In the genomic region with DNA sequence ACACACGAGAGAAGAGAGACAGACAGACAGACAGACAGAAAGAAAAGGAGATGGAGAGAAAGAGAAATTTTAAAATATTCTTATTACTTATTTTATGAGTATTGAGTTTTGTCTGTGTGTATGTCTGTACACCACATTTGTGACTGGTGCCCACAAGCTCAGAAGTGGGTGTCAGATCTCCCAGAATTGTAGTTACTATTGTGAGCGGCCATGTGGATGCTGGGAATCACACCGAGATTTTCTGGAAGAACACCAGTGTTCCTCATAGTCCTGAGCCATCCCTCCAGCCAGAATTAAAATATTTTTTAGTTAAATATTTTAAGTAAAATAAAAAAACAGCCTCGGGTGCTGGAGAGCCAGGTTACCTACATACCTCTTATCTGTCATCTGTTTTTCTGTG, we compare ENCODE assay signal across 25 mouse cellular contexts.
"Had no signal": no experiment of that assay in that cellular context is flagged by ENCODE, and none has a peak within 500 bp of the region (broad histone marks: within the 10 kb centered on the region; RNA-seq: fewer than 3 reads in every experiment).

No protein-coding gene starts in this region.

- H3K27ac ChIP-seq: gastrocnemius, adult 2 months; heart, embryonic 10.5 days; hindbrain, embryonic 10.5 days; hindbrain, embryonic 12.5 days; hindbrain, embryonic 14.5 days; intestine, embryonic 15.5 days; layer of hippocampus, adult 2 months; left cerebral cortex, adult 2 months; limb, embryonic 10.5 days; limb, embryonic 12.5 days; liver, embryonic 13.5 days had no signal

- H3K9ac ChIP-seq: heart, embryonic 12.5 days; hindbrain, embryonic 12.5 days; hindbrain, embryonic 14.5 days; intestine, embryonic 15.5 days; limb, embryonic 12.5 days had no signal

- DNase-seq: gastrocnemius, adult 2 months; gastrocnemius, postnatal 10 days; gastrocnemius, postnatal 25 days; heart, adult 18-20 months; heart, postnatal 10 days; heart, postnatal 4 days; kidney, adult 18-20 months; kidney, adult 8-10 months; kidney, postnatal 10 days; kidney, postnatal 25 days; kidney, postnatal 4 days; liver; liver, embryonic 13.5 days had no signal

- H3K4me3 ChIP-seq: gastrocnemius, adult 2 months; heart, embryonic 10.5 days; heart, embryonic 12.5 days; hindbrain, embryonic 10.5 days; hindbrain, embryonic 12.5 days; intestine, embryonic 15.5 days; layer of hippocampus, adult 2 months; left cerebral cortex, adult 2 months; limb, embryonic 10.5 days; limb, embryonic 12.5 days; liver, embryonic 13.5 days had no signal

- ATAC-seq: hindbrain, embryonic 16.5 days; inflammation-experienced regulatory T-cells, adult 6 months had no signal

- H3K36me3 ChIP-seq: heart, embryonic 10.5 days; heart, embryonic 12.5 days; hindbrain, embryonic 10.5 days; hindbrain, embryonic 12.5 days; intestine, embryonic 15.5 days; limb, embryonic 10.5 days; limb, embryonic 12.5 days; liver, embryonic 13.5 days had no signal

- H3K9me3 ChIP-seq: heart, embryonic 10.5 days; heart, embryonic 12.5 days; hindbrain, embryonic 10.5 days; hindbrain, embryonic 12.5 days; intestine, embryonic 15.5 days; limb, embryonic 10.5 days; limb, embryonic 12.5 days; liver, embryonic 13.5 days had no signal
